Mouse (Mus musculus) liver, postnatal 0 days (tissue): Measurements from ENCODE around the gene Prss46. TPM values are rescaled to one million over a fixed set of nuclear protein-coding genes. Genes with fewer than 3 reads are reported as not detected.
"Not testable (repeated sequence)": the region's sequence is repeated elsewhere in the genome, so short reads cannot be mapped to it uniquely, and the experiment has no call there.

Source experiments
- ATAC-seq: fragments of 200-750 bp; cut with Nextera tagmentation; 2 replicates; pipeline ENCODE4 v1.8.0; 2017; ENCODE audit warnings: mild to moderate bottlenecking, moderate library complexity
- DNase-seq: peaks from one replicate; pipeline ENCODE4 v3.0.0-alpha.2; 2016
- H3K27ac ChIP-seq: fragments of 300-500 bp; sonication (generic); 2 replicates; pipeline ENCODE4 v1.5.1; 2014; ENCODE audit warnings: antibody characterized with exemption, moderate library complexity, mild to moderate bottlenecking, low read depth
- H3K27me3 ChIP-seq: fragments of 300-500 bp; sonication (generic); 2 replicates; pipeline ENCODE4 v1.6.1; 2014; ENCODE audit warnings: low read length, control low read depth, mixed read lengths; ENCODE audit not compliant: insufficient read depth
- H3K36me3 ChIP-seq: fragments of 300-500 bp; sonication (generic); replicated peaks from 2 replicates; pipeline ENCODE4 v1.6.1; 2014; ENCODE audit warnings: mild to moderate bottlenecking, control low read depth, low read length, moderate library complexity, mixed read lengths; ENCODE audit not compliant: insufficient read depth
- H3K4me1 ChIP-seq: fragments of 300-500 bp; sonication (generic); 2 replicates; pipeline ENCODE4 v1.6.1; 2014; ENCODE audit warnings: antibody characterized with exemption, mild to moderate bottlenecking, control low read depth; ENCODE audit not compliant: insufficient read depth
- H3K4me2 ChIP-seq: fragments of 300-500 bp; sonication (generic); 2 replicates; pipeline ENCODE4 v1.6.1; 2014; ENCODE audit warnings: low read depth, mild to moderate bottlenecking, low read length, moderate library complexity, mixed read lengths
- H3K4me3 ChIP-seq: fragments of 300-500 bp; sonication (generic); 2 replicates; pipeline ENCODE4 v1.5.1; 2014; ENCODE audit warnings: low read depth, low read length
- H3K9ac ChIP-seq: fragments of 300-500 bp; sonication (generic); replicated peaks from 2 replicates; pipeline ENCODE4 v1.6.1; 2014; ENCODE audit warnings: mild to moderate bottlenecking, moderate library complexity
- H3K9me3 ChIP-seq: fragments of 300-500 bp; sonication (generic); 2 replicates; pipeline ENCODE4 v1.6.1; 2016; ENCODE audit warnings: mild to moderate bottlenecking, control low read depth, low read length, mixed read lengths
- CTCF ChIP-seq: sonication (generic); IDR thresholded peaks from 2 replicates; pipeline ENCODE4 v1.5.1; 2016; ENCODE audit warnings: antibody characterized with exemption, low read depth
- EP300 ChIP-seq: IDR thresholded peaks from 2 replicates; pipeline ENCODE4 v1.6.1; 2016; ENCODE audit warnings: antibody characterized with exemption, low read depth, mild to moderate bottlenecking
- WGBS: fragments of 180-500 bp; shearing (Covaris S2); extraction: QIAGEN DNeasy Blood & Tissue Kit; methylation state at CpG from one replicate; pipeline ENCODE4 v1.1.7; 2014; ENCODE audit not compliant: insufficient replicate concordance; 5-methylcytosine and 5-hydroxymethylcytosine counted together
- polyA plus RNA-seq: library from polyadenylated mRNA; unstranded; fragments of >200 nt; fragmentation: Nextera tagmentation; extraction: Ambion mirVana; gene quantifications from 2 replicates; pipeline ENCODE4 v1.2.1, GENCODE M21; 2015

Gene Prss46
- polyA plus RNA-seq, 1 experiment from 2014 or later = not detected

- Histone ChIP-seq H3K36me3 (no peaks in the 10 kb centered on the region), H3K27me3 (no peaks in the 10 kb centered on the region), H3K9me3 (no peaks in the 10 kb centered on the region), H3K4me1 (no peaks in the 10 kb centered on the region), H3K4me2 (no peak within 1 kb of the TSS), H3K4me3 (no peak within 1 kb of the TSS), H3K9ac (no peak within 1 kb of the TSS), H3K27ac (no peak within 1 kb of the TSS)
- DNase-seq (no peak), ATAC-seq (no peak)
- WGBS = 51% methylated on average over 18 of the region's 18 CpGs
- TF ChIP-seq CTCF (no peak), EP300 (no peak)
These were observed 30.5 kb upstream of the Prss46 start, which contains the start of gene Prss44 for GRCm38 (mm10) chr9:110813789-110814188. Prss44 (plus strand) TSS chr9:110813994.

- H3K4me1 ChIP-seq, H3K4me2 ChIP-seq, H3K27me3 ChIP-seq, ATAC-seq, H3K27ac ChIP-seq, H3K9ac ChIP-seq, H3K9me3 ChIP-seq, H3K36me3 ChIP-seq, H3K4me3 ChIP-seq, DNase-seq: not testable (repeated sequence)
These were observed 23.8 kb upstream of the Prss46 start for GRCm38 (mm10) chr9:110820546-110820945.

- H3K4me2 ChIP-seq = no peak overlapping the region
- ATAC-seq (peak; percentile 87), DNase-seq (no peak)
- H3K36me3 ChIP-seq = no peaks in the 10 kb centered on the region
- H3K27me3 ChIP-seq = no peaks in the 10 kb centered on the region
- H3K4me3 ChIP-seq = no peak overlapping the region
- H3K4me1 ChIP-seq = no peaks in the 10 kb centered on the region
- TF ChIP-seq EP300 (no peak), CTCF (no peak)
- H3K27ac ChIP-seq = no peak overlapping the region
- no peak overlapping the region for H3K9ac ChIP-seq
- no peaks in the 10 kb centered on the region for H3K9me3 ChIP-seq
- 69% methylated on average over 7 of the region's 7 CpGs for WGBS
These were observed 22.9 kb upstream of the Prss46 start for GRCm38 (mm10) chr9:110821436-110821835.

GRCm38 (mm10) chr9:110825426-110825825 is 18.9 kb upstream of the Prss46 start:
- Histone ChIP-seq H3K27me3 (no peaks in the 10 kb centered on the region), H3K4me3 (no peak overlapping the region), H3K9me3 (no peaks in the 10 kb centered on the region), H3K4me2 (no peak overlapping the region), H3K4me1 (no peaks in the 10 kb centered on the region), H3K9ac (no peak overlapping the region), H3K36me3 (no peaks in the 10 kb centered on the region), H3K27ac (no peak overlapping the region)
- ATAC-seq (no peak), DNase-seq (no peak)
- no peak for TF ChIP-seq EP300
- TF ChIP-seq CTCF = no peak
- WGBS = 59% methylated on average over 4 of the region's 4 CpGs

DNA sequence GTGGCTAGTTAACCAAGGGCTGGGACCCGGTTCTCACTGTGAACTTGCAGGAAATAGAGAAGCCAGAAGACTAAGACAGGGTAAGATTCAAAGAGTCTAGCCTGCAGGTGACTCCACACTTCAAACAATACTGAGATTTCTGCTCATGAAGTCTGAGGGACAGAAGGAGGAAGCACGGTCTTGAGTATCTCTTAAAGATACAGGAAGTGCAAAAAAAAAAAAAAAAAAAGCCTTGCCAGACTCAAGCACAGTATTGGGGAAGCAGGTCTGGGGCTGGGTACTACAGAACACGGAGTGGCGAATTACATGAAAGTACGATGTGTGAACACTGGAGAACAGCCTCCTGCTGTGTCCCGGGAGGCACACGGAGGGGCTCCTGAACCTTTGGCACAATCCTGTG is 18.5 kb upstream of the Prss46 start:
- Histone ChIP-seq H3K4me2 (no peak overlapping the region), H3K27me3 (no peaks in the 10 kb centered on the region), H3K4me1 (no peaks in the 10 kb centered on the region), H3K27ac (no peak overlapping the region), H3K4me3 (no peak overlapping the region), H3K9ac (no peak overlapping the region), H3K9me3 (no peaks in the 10 kb centered on the region), H3K36me3 (no peaks in the 10 kb centered on the region)
- TF ChIP-seq CTCF (no peak), EP300 (no peak)
- WGBS = 25% methylated on average over 7 of the region's 7 CpGs
- ATAC-seq = no peak
- no peak for DNase-seq

- Histone ChIP-seq H3K4me3 (no peak within 1 kb of the TSS), H3K4me2 (no peak within 1 kb of the TSS), H3K27ac (no peak within 1 kb of the TSS), H3K36me3 (no peaks in the 10 kb centered on the region), H3K4me1 (no peaks in the 10 kb centered on the region), H3K9me3 (no peaks in the 10 kb centered on the region), H3K27me3 (no peaks in the 10 kb centered on the region), H3K9ac (no peak within 1 kb of the TSS)
- TF ChIP-seq EP300 = no peak
- no peak for TF ChIP-seq CTCF
- WGBS = 66% methylated on average over 3 of the region's 3 CpGs
- no peak for DNase-seq
- ATAC-seq = no peak
These were observed 17.9 kb upstream of the Prss46 start, which contains the start of gene Prss43 for GRCm38 (mm10) chr9:110826390-110826789. Prss43 (plus strand) TSS chr9:110826690.

- DNase-seq = peak; percentile 42
- Histone ChIP-seq H3K4me3 (no peak overlapping the region), H3K36me3 (no peaks in the 10 kb centered on the region), H3K9ac (no peak overlapping the region), H3K4me2 (no peak overlapping the region), H3K4me1 (no peaks in the 10 kb centered on the region), H3K27ac (no peak overlapping the region), H3K27me3 (no peaks in the 10 kb centered on the region), H3K9me3 (no peaks in the 10 kb centered on the region)
- TF ChIP-seq CTCF = no peak
- no peak for TF ChIP-seq EP300
- 67% methylated on average over 5 of the region's 5 CpGs for WGBS
- ATAC-seq = no peak
These were observed 11.3 kb upstream of the Prss46 start for GRCm38 (mm10) chr9:110833021-110833420.
